Mouse (Mus musculus) midbrain, embryonic 16.5 days (tissue): ENCODE measurements around the gene Tmem106a. TPM values are rescaled to one million over a fixed set of nuclear protein-coding genes. Genes with fewer than 3 reads are reported as not detected.
"Not testable (repeated sequence)": the region's sequence is repeated elsewhere in the genome, so short reads cannot be mapped to it uniquely, and the experiment has no call there.

ENCODE experiments used
- ATAC-seq: fragments of 200-750 bp; cut with Nextera tagmentation; 2 replicates; pipeline ENCODE4 v1.8.0; 2017; ENCODE audit warnings: moderate TSS enrichment
- H3K27ac ChIP-seq: fragments of 300-500 bp; sonication (generic); 2 replicates; pipeline ENCODE4 v1.5.1; 2014; ENCODE audit warnings: mild to moderate bottlenecking, low read length, mixed read lengths
- H3K27me3 ChIP-seq: fragments of 300-500 bp; sonication (generic); 2 replicates; pipeline ENCODE4 v1.6.1; 2014; ENCODE audit warnings: low read depth, low read length, mixed read lengths; ENCODE audit not compliant: control insufficient read depth, insufficient read depth
- H3K36me3 ChIP-seq: fragments of 300-500 bp; sonication (generic); 2 replicates; pipeline ENCODE4 v1.6.1; 2014; ENCODE audit warnings: mild to moderate bottlenecking, low read length, moderate library complexity, mixed read lengths; ENCODE audit not compliant: control insufficient read depth, insufficient read depth
- H3K4me1 ChIP-seq: fragments of 300-500 bp; sonication (generic); 2 replicates; pipeline ENCODE4 v1.6.1; 2014; ENCODE audit warnings: mild to moderate bottlenecking, low read length, mixed read lengths; ENCODE audit not compliant: control insufficient read depth, insufficient read depth
- H3K4me2 ChIP-seq: fragments of 300-500 bp; sonication (generic); 2 replicates; pipeline ENCODE4 v1.6.1; 2014; ENCODE audit warnings: mild to moderate bottlenecking, low read length, mixed read lengths
- H3K4me3 ChIP-seq: fragments of 300-500 bp; sonication (generic); 2 replicates; pipeline ENCODE4 v1.5.1; 2014; ENCODE audit warnings: low read depth, mild to moderate bottlenecking, low read length, moderate library complexity, mixed read lengths
- H3K9ac ChIP-seq: fragments of 300-500 bp; sonication (generic); 2 replicates; pipeline ENCODE4 v1.6.1; 2014; ENCODE audit warnings: low read depth, low read length, mixed read lengths
- H3K9me3 ChIP-seq: fragments of 300-500 bp; sonication (generic); replicated peaks from 2 replicates; pipeline ENCODE4 v1.6.1; 2014; ENCODE audit warnings: mild to moderate bottlenecking, low read length, mixed read lengths; ENCODE audit not compliant: control insufficient read depth, poor library complexity, severe bottlenecking
- WGBS: fragments of 180-500 bp; shearing (Covaris S2); extraction: QIAGEN DNeasy Blood & Tissue Kit; methylation state at CpG from one replicate; pipeline ENCODE4 v1.1.7; 2014; 5-methylcytosine and 5-hydroxymethylcytosine counted together
- polyA plus RNA-seq: library from polyadenylated mRNA; unstranded; fragments of >200 nt; fragmentation: Nextera tagmentation; extraction: Ambion mirVana; gene quantifications from 2 replicates; pipeline ENCODE4 v1.2.1, GENCODE M21; 2015

Tmem106a gene
- polyA plus RNA-seq, 1 experiment from 2014 or later = 2.2 TPM

DNA sequence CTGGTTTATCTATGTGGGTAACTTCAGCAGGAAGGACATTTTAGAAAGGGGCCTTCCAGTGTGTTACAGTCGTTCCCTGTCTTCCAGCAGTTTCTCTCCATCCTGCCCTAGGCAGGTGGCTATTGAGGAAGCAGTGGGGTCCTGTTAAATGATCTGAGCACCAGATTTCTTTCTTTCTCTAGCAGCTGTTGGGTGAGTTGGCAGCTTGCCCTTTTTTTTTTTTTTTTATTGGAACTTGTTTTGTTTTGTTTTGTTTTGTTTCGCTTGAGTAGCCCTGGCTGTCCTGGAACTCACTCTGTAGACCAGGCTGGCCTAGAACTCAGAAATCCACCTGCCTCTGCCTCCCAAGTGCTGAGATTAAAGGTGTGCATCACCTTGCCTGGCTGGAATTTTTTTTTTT, 25.1 kb upstream of the Tmem106a start:
- H3K27me3 ChIP-seq = no peaks in the 10 kb centered on the region
- peaks cover 14% of the 10 kb centered on the region; the same call in 1 of the 2 replicates for H3K36me3 ChIP-seq
- H3K9ac ChIP-seq = no peak overlapping the region
- H3K9me3 ChIP-seq = no peaks in the 10 kb centered on the region
- WGBS = 74% methylated on average over 2 of the region's 2 CpGs
- no peak overlapping the region for H3K4me3 ChIP-seq
- peaks cover 22% of the 10 kb centered on the region for H3K4me1 ChIP-seq
- H3K4me2 ChIP-seq = no peak overlapping the region
- ATAC-seq = no peak
- no peak overlapping the region for H3K27ac ChIP-seq

DNA sequence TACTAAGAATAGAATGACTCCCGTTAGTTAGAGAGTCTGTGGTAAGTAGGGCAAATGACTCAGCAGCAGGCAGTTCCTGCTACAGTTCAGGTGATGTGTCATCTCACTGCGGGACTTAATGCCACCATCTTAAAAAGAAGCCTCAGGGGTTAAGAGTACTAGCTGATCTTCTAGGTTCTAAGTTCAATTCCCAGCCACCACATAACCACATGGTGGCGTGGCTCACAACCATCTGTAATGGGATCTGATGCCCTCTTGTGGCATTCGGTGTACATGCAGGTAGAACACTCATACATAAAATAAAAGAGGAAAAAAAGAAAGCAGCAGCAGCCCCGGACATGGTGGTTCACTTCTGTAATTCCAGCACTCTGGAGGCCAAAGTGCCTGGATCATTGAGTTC, 19.7 kb upstream of the Tmem106a start:
- 41% methylated on average over 5 of the region's 5 CpGs for WGBS
- no peaks in the 10 kb centered on the region for H3K27me3 ChIP-seq
- no peaks in the 10 kb centered on the region for H3K9me3 ChIP-seq
- no peak overlapping the region for H3K4me3 ChIP-seq
- H3K4me1 ChIP-seq = no peaks in the 10 kb centered on the region
- H3K9ac ChIP-seq = no peak overlapping the region
- no peak overlapping the region for H3K4me2 ChIP-seq
- H3K36me3 ChIP-seq = peaks cover 40% of the 10 kb centered on the region
- no peak for ATAC-seq
- no peak overlapping the region for H3K27ac ChIP-seq

DNA sequence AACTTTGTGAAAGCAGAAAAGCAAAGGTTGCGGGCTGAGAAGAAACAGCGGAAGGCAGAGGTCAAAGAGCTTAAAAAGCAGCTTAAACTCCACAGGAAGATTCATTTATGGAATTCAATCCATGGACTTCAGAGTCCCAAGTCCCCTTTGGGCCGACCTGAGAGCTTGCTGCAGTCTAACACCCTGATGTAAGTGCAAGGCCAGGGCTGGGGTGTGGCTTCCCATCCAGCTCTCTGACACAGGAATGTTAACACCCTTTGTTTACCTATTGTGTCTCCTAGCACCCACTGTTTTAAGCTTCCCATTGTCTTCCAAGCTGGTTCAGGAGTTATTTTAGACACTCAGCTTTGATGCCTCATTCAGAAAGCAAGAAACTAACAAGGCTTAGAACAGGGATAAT, 13.6 kb upstream of the Tmem106a start:
- no peaks in the 10 kb centered on the region for H3K4me1 ChIP-seq
- ATAC-seq = no peak
- peaks cover 73% of the 10 kb centered on the region for H3K36me3 ChIP-seq
- H3K27me3 ChIP-seq = no peaks in the 10 kb centered on the region
- H3K4me3 ChIP-seq = no peak overlapping the region
- WGBS = 68% methylated on average over 3 of the region's 3 CpGs
- no peak overlapping the region for H3K9ac ChIP-seq
- H3K4me2 ChIP-seq = no peak overlapping the region
- no peaks in the 10 kb centered on the region for H3K9me3 ChIP-seq
- no peak overlapping the region for H3K27ac ChIP-seq

DNA sequence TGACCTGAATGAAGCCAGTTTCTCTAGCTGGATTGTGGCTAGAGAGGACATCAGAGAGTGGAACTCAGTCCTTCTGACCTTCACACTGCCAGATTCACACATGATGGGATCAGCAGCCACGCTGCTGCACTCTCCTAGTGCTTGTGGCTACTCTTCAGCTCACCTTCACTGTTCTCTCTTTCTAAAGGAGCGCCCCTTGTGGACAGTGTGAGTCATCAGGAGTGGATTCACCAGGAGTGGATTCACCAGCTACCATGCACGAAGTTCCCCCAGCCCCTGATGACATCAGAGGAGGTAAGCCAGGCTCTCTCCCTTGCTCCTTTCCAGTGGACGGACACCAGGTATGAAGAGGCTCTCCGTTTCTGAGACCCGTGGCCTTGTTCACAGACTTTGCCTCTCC, 5.9 kb upstream of the Tmem106a start:
- ATAC-seq = no peak

DNA sequence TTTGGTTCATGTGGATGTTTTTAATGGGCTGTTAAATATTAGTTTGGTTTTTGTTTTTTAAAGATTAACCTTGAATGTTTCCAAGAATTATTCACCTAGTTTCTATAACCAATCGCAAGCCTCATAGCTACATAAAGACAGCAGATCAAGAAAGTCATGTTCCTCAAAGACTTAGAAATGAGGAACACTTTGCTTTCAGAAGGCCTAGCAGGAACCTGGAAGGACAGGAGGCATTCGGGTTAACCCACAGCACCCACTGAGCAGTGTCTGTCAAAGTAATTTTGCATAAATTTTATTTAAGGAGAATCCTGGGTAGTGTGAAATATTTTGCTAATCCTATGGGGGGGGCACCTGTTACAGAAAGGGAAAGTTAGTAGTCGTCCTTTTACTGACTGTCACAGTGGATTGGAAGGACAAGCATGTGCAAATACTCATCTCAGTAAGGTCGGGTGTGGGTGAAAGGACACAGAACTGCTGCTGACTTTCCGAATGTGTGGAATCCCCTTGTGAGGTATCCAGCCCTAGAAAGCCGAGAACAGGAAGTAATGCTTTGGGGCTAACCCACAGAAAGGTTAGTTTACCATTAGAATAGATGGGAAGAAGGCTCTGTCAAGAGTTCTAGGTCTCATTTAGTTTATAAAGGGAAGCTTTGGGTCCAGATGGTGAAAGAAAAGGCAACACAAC, 819 bp upstream of the Tmem106a start:
- Histone ChIP-seq H3K4me1 (peaks cover 4% of the 10 kb centered on the region; the same call in 1 of the 2 replicates), H3K9ac (no peak overlapping the region), H3K9me3 (no peaks in the 10 kb centered on the region), H3K27me3 (no peaks in the 10 kb centered on the region), H3K4me2 (no peak overlapping the region), H3K4me3 (no peak overlapping the region), H3K36me3 (peaks cover 43% of the 10 kb centered on the region), H3K27ac (no peak overlapping the region)
- 79% methylated on average over 6 of the region's 6 CpGs for WGBS
- ATAC-seq = no peak

More for the DNA sequence above, 5.9 kb upstream of the Tmem106a start:
- 79% methylated on average over 6 of the region's 6 CpGs for WGBS
- no peaks in the 10 kb centered on the region for H3K9me3 ChIP-seq
- H3K36me3 ChIP-seq = peaks cover 77% of the 10 kb centered on the region
- H3K27me3 ChIP-seq = no peaks in the 10 kb centered on the region
- H3K9ac ChIP-seq = no peak overlapping the region
- no peak overlapping the region for H3K4me3 ChIP-seq
- no peak overlapping the region for H3K4me2 ChIP-seq
- H3K27ac ChIP-seq = no peak overlapping the region
- H3K4me1 ChIP-seq = no peaks in the 10 kb centered on the region

DNA sequence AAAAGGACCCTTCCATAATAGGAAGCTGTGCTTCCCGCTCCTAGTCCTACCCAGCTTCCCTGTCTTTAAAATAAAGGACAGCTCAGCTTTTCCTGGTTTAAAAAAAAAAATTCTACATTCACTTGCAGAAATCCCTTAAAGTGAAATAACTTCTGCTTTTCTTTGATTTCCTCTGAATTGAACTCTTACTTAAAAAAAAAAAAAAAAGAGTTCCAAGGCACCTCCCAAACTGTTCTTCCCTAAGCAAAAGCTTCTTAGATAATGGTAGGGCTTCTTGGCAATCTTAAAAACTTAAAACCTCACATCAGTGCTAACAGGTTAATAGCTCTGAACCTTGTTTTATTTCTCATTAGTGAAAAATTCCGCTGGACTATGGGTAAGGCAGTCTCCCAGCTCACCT, 1.2 kb downstream of the Tmem106a start:
- Histone ChIP-seq H3K4me2 (no peak overlapping the region), H3K27me3 (no peaks in the 10 kb centered on the region), H3K9ac (no peak overlapping the region), H3K36me3 (peaks cover 28% of the 10 kb centered on the region), H3K4me1 (peaks cover 4% of the 10 kb centered on the region; the same call in 1 of the 2 replicates), H3K9me3 (no peaks in the 10 kb centered on the region), H3K4me3 (no peak overlapping the region), H3K27ac (no peak overlapping the region)
- ATAC-seq = no peak
- 87% methylated on average over 2 of the region's 2 CpGs for WGBS

DNA sequence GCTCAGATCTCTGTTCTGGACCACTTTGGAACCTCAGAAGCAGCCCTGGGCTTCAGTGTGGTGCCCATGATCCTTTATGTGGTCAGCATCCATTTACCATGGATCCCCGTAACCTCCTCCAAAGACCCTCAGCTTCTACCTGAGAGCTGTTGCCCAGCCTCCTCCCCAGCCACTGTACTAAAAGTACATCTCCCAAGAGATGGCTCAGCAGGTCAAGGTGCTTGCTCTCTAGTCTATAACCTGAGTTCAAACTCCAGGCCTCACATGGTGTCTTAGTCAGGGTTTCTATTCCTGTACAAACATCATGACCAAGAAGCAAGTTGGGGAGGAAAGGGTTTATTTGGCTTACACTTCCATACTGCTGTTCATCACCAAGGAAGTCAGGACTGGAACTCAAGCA, 3.0 kb downstream of the Tmem106a start:
- not testable (repeated sequence) for H3K9me3 ChIP-seq, H3K4me2 ChIP-seq, ATAC-seq, H3K4me1 ChIP-seq, H3K27ac ChIP-seq, H3K4me3 ChIP-seq, H3K27me3 ChIP-seq, H3K9ac ChIP-seq
- H3K36me3 ChIP-seq = peaks cover 16% of the 10 kb centered on the region
- WGBS = 100% methylated on average over 1 of the region's 1 CpGs

DNA sequence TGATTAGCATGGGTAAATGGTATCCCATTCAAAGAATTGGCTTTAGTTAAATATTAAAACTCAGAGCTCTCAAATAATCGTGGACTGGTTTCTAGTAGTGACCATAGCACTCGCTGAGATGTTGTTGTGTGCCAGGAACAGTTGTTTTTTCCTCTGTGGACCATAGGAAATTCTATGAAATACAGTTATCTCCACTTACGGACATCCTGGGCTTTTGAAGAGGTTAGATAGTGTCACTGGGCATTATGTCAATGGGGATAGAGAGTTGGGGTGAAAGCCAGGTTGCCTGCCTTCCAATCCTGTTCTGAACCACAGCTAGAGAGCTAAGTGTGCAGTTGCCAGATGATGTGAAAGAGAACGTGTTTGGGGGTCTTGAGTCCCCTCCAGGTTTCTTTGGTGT, 3.8 kb downstream of the Tmem106a start:
- Histone ChIP-seq H3K27ac (no peak overlapping the region), H3K9ac (no peak overlapping the region), H3K36me3 (peaks cover 8% of the 10 kb centered on the region), H3K9me3 (no peaks in the 10 kb centered on the region), H3K4me1 (peaks cover 4% of the 10 kb centered on the region; the same call in 1 of the 2 replicates), H3K4me2 (no peak overlapping the region), H3K27me3 (no peaks in the 10 kb centered on the region), H3K4me3 (no peak overlapping the region)
- WGBS = 83% methylated on average over 4 of the region's 4 CpGs
- no peak for ATAC-seq

DNA sequence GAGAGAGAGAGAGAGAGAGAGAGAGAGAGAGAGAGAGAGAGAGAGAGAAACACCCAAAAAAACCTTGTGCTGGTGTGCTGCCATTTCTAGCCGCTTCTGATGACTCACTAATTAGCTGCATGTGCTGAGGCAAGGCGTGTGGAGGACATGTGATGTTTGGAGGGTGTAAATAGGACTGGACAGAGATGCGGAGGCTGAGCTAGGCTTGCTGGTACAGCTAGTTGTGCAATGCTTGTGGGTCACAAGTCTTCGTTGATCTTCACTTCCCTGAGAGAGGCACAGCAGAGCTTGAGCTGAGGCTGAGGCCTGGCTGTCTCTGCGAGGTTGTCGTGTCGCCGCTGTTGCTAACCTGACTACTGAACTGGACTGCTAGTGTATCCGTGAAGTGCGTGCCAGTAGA, 5.6 kb downstream of the Tmem106a start:
- H3K4me3 ChIP-seq = no peak overlapping the region
- no peaks in the 10 kb centered on the region for H3K4me1 ChIP-seq
- no peaks in the 10 kb centered on the region for H3K27me3 ChIP-seq
- H3K9me3 ChIP-seq = no peaks in the 10 kb centered on the region
- ATAC-seq = no peak
- H3K9ac ChIP-seq = no peak overlapping the region
- WGBS = 93% methylated on average over 10 of the region's 10 CpGs
- H3K4me2 ChIP-seq = no peak overlapping the region
- no peak overlapping the region for H3K27ac ChIP-seq
- H3K36me3 ChIP-seq = 0 out of 2 replicates have a peak, but pooled peaks cover 4% of the 10 kb centered on the region
